Mouse (Mus musculus) monocyte, adult 5-6 weeks (primary cell): ENCODE results near the gene Olfr1294. TPM values are rescaled to one million over a fixed set of nuclear protein-coding genes. Genes with fewer than 3 reads are reported as not detected.

Experiments
- ATAC-seq: fragments of 153-309, 156-312 bp; replicated peaks from 2 replicates; pipeline ENCODE4 v1.8.0; 2017; ENCODE audit warnings: mild to moderate bottlenecking; ENCODE audit not compliant: low TSS enrichment, insufficient number of reproducible peaks, severe bottlenecking, poor library complexity, low FRiP score
- total RNA-seq: library from RNA; stranded (forward); fragments of 200-1000, 200-491, 200-594 nt; gene quantifications from 3 replicates; pipeline ENCODE4 v1.2.3, GENCODE M21; 2017

Gene Olfr1294
- not detected in 3 replicates for total RNA-seq

DNA sequence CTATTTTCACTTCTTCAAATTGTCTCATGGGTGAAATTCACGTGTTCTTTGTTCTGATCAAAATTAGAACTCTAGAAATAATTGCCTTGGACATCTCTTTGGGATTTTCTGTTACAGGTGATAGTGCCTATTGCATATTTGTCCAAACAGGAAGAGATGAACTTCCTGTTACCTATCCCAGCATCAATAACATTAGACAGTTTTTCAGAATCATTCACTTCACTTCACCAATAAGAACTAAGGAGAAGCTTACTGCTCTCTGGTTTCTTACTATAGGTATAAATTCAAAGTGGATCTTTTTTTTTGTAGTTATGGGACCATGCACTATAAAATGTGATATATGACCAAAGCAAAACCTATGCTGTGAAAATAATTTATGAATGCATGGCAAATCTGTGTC lies at the start of gene Olfr1294:
TSS of gene Olfr1294 (minus strand) at position 101 of the 400 bp plus-strand sequence.
- ATAC-seq, result no peak

DNA sequence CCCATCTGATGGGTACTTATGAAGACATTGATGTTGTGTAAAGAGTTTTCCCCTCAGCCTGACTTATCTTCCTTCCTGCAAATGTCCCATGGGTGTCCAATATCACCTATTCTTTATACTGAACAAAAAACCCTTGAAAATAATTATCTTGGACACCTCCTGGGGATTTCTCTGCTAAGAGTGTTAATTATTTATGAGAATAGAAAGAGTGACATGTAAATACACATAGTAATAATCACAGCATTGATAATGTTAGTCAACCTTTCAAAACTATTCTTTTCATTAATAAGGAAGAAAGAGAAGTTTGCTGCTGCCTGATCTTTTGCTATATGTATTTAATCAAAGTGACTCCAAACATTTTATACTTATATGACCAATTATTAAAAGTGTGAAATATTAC lies 29.5 kb upstream of the Olfr1294 start, which contains the start of gene Olfr1295:
TSS of gene Olfr1295 (minus strand) at position 101 of the 400 bp plus-strand sequence.
- ATAC-seq, result no peak

GRCm38 (mm10) chr2:111524903-111525302 lies 15.2 kb downstream of the Olfr1294 start, which contains the start of gene Olfr1293-ps:
Gene Olfr1293-ps (plus strand): TSS chr2:111525203.
- ATAC-seq, result no peak

DNA sequence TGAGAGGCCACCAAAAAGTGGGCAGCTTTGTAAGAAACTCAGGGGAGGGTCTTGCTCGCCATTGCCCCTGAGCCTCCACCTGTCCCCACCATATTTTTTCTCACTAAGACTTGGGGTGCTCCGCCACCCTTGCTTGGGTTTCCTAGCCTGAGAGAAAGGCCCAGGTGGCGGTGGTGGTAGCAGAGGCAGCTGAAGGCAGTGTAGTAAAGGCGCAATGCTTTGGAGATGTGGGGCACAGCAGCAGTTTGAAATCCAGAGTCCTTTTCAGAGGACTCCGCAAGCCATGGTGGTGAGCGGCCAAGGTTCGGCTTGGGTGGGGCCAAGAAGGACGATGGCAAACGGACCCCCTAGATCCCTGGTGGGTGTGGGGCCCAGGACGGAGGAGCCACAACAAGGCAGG lies 22.6 kb downstream of the Olfr1294 start:
- no peak for ATAC-seq

GRCm38 (mm10) chr2:111496880-111497279 lies 43.2 kb downstream of the Olfr1294 start, which contains the start of gene Olfr1291-ps1:
Gene Olfr1291-ps1 (plus strand): TSS chr2:111497180.
- ATAC-seq, result no peak

- no peak for ATAC-seq
Observed at GRCm38 (mm10) chr2:111493729-111494128, 46.4 kb downstream of the Olfr1294 start, which contains the start of gene Olfr1290. Gene Olfr1290 (minus strand): TSS chr2:111493829.

Other genes starting within 250 kb of the Olfr1294 start
- not detected in 3 replicates for gene Olfr1279, start 239.7 kb downstream of the Olfr1294 start, total RNA-seq
- gene Olfr1280, start 226.3 kb downstream of the Olfr1294 start, total RNA-seq, result not detected in 3 replicates
- gene Olfr1281, start 213.8 kb downstream of the Olfr1294 start, total RNA-seq, result not detected in 3 replicates
- not detected in 3 replicates for gene Olfr1282, start 204.2 kb downstream of the Olfr1294 start, total RNA-seq
- not detected in 3 replicates for gene Olfr1283, start 173.5 kb downstream of the Olfr1294 start, total RNA-seq
- gene Olfr1284, start 164.8 kb downstream of the Olfr1294 start, total RNA-seq, result not detected in 3 replicates
- gene Olfr1286, start 117.2 kb downstream of the Olfr1294 start, total RNA-seq, result not detected in 3 replicates
- not detected in 3 replicates for gene Olfr1287, start 91.1 kb downstream of the Olfr1294 start, total RNA-seq
- gene Olfr1288, start 66.2 kb downstream of the Olfr1294 start, total RNA-seq, result not detected in 3 replicates
- gene Olfr1289, start 59.5 kb downstream of the Olfr1294 start, total RNA-seq, result not detected in 3 replicates
- not detected in 3 replicates for gene Olfr1290, start 46.5 kb downstream of the Olfr1294 start, total RNA-seq
- not detected in 3 replicates for gene Olfr1291-ps1, start 43.1 kb downstream of the Olfr1294 start, total RNA-seq
- not detected in 3 replicates for gene Olfr1293-ps, start 15.1 kb downstream of the Olfr1294 start, total RNA-seq
- gene Olfr1295, start 29.4 kb upstream of the Olfr1294 start, total RNA-seq, result not detected in 3 replicates
- 0.10 TPM in 1 of 3 replicates, not detected in the others for gene Olfr1297, start 86.2 kb upstream of the Olfr1294 start, total RNA-seq
- gene Olfr1298, start 108.9 kb upstream of the Olfr1294 start, total RNA-seq, result not detected in 3 replicates
- gene Olfr1299, start 121.1 kb upstream of the Olfr1294 start, total RNA-seq, result not detected in 3 replicates
- 0.29 TPM in 1 of 3 replicates, not detected in the others for gene Olfr1301, start 210.7 kb upstream of the Olfr1294 start, total RNA-seq
- gene Olfr1302, start 237.1 kb upstream of the Olfr1294 start, total RNA-seq, result not detected in 3 replicates